Mouse (Mus musculus): ENCODE measurements at regions not wholly inside any gene's neighbourhood (a gene's known extent, or its start where the extent isn't known, plus 50 kb on each side); places are given as distances from the start of the nearest gene placed in this dataset.

GRCm38 (mm10) chr14:36485499-36485898 is 390.8 kb downstream of the 4930474N05Rik start:
- TF ChIP-seq CTCF (IDR thresholded peaks at IDR 0.05; ENCODE audit: low read depth) (no peak), EP300 (optimal IDR thresholded peaks at IDR 0.05) (no peak)
- Histone ChIP-seq H3K4me2 (replicated peaks; ENCODE audit: low read depth) (no peak overlapping the region), H3K9ac (ENCODE audit: low read length) (no peak overlapping the region), H3K4me1 (replicated peaks; ENCODE audit: control insufficient read depth, insufficient read depth) (no peaks in the 10 kb centered on the region), H3K36me3 (ENCODE audit: control insufficient read depth, insufficient read depth, low read length) (no peaks in the 10 kb centered on the region), H3K9me3 (ENCODE audit: control insufficient read depth, low read length) (no peaks in the 10 kb centered on the region), H3K27ac (replicated peaks) (no peak overlapping the region), H3K27me3 (ENCODE audit: control insufficient read depth, insufficient read depth, low read length) (no peaks in the 10 kb centered on the region), H3K4me3 (ENCODE audit: low read depth, low read length) (no peak overlapping the region)
- ATAC-seq (ENCODE audit: low FRiP score, low TSS enrichment) (no peak), DNase-seq (ENCODE audit: low spot score) (no peak)

DNA sequence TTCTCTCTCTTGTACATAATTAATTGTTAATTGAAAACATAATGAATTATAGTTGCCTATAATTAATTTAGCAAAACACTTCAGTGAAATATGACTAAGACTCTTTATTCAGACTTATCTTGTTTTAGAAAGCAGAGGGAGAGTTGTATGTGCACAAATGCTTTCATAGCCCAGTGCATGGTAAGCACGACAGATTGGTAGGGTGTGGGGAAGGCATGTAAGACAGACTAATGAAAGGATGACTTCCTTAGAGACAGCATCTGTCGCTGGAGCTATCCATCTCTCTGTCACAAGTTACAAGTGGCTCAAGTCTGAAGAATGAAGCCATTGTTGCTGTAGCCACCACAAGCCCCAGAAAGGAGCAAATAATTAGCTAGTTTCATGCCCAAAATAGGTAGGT is 376.9 kb downstream of the 4930474N05Rik start:
- Histone ChIP-seq H3K4me2 (replicated peaks; ENCODE audit: low read depth) (no peak overlapping the region), H3K9ac (ENCODE audit: low read length) (no peak overlapping the region), H3K4me1 (replicated peaks; ENCODE audit: control insufficient read depth, insufficient read depth) (no peaks in the 10 kb centered on the region), H3K27me3 (ENCODE audit: control insufficient read depth, insufficient read depth, low read length) (no peaks in the 10 kb centered on the region), H3K27ac (replicated peaks) (no peak overlapping the region), H3K4me3 (ENCODE audit: low read depth, low read length) (no peak overlapping the region), H3K9me3 (ENCODE audit: control insufficient read depth, low read length) (no peaks in the 10 kb centered on the region), H3K36me3 (ENCODE audit: control insufficient read depth, insufficient read depth, low read length) (no peaks in the 10 kb centered on the region)
- no peak for ATAC-seq (ENCODE audit: low FRiP score, low TSS enrichment)
- 61% methylated on average over 2 of the region's 2 CpGs for WGBS
- DNase-seq (ENCODE audit: low spot score): no peak
- TF ChIP-seq EP300 (optimal IDR thresholded peaks at IDR 0.05): no peak
- TF ChIP-seq CTCF (IDR thresholded peaks at IDR 0.05; ENCODE audit: low read depth): no peak

DNA sequence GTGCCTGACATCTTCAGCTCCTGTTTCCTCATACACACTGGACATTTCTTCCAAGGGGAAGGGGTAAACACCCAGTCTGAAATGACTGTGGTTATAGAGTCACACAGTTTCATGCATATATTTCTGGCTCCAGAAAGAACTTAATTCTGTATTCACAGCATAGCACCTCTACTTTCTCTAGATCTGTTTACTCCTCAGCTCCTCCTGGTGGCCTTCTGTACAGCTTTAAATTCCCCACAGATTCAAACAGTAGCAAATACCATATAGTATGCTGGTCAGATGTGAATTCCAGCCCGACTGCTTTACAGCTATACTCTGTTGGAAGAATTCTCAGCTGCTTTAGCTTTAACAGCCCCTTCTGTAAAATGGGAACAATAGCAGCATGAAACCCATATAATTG is 375.6 kb downstream of the 4930474N05Rik start:
- 61% methylated on average over 1 of the region's 1 CpGs for WGBS
- Histone ChIP-seq H3K27ac (replicated peaks) (no peak overlapping the region), H3K9ac (ENCODE audit: low read length) (no peak overlapping the region), H3K4me1 (replicated peaks; ENCODE audit: control insufficient read depth, insufficient read depth) (no peaks in the 10 kb centered on the region), H3K9me3 (ENCODE audit: control insufficient read depth, low read length) (no peaks in the 10 kb centered on the region), H3K4me3 (ENCODE audit: low read depth, low read length) (no peak overlapping the region), H3K27me3 (ENCODE audit: control insufficient read depth, insufficient read depth, low read length) (no peaks in the 10 kb centered on the region), H3K4me2 (replicated peaks; ENCODE audit: low read depth) (no peak overlapping the region), H3K36me3 (ENCODE audit: control insufficient read depth, insufficient read depth, low read length) (no peaks in the 10 kb centered on the region)
- TF ChIP-seq CTCF (IDR thresholded peaks at IDR 0.05; ENCODE audit: low read depth) (no peak), EP300 (optimal IDR thresholded peaks at IDR 0.05) (no peak)
- ATAC-seq (ENCODE audit: low FRiP score, low TSS enrichment) (no peak), DNase-seq (ENCODE audit: low spot score) (no peak)

- Histone ChIP-seq H3K9ac (ENCODE audit: low read length) (no peak overlapping the region), H3K4me2 (replicated peaks; ENCODE audit: low read depth) (no peak overlapping the region), H3K4me3 (ENCODE audit: low read depth, low read length) (no peak overlapping the region), H3K36me3 (ENCODE audit: control insufficient read depth, insufficient read depth, low read length) (no peaks in the 10 kb centered on the region), H3K4me1 (replicated peaks; ENCODE audit: control insufficient read depth, insufficient read depth) (no peaks in the 10 kb centered on the region), H3K27ac (replicated peaks) (no peak overlapping the region), H3K27me3 (ENCODE audit: control insufficient read depth, insufficient read depth, low read length) (no peaks in the 10 kb centered on the region), H3K9me3 (ENCODE audit: control insufficient read depth, low read length) (no peaks in the 10 kb centered on the region)
- TF ChIP-seq EP300 (optimal IDR thresholded peaks at IDR 0.05) (no peak), CTCF (IDR thresholded peaks at IDR 0.05; ENCODE audit: low read depth) (no peak)
- DNase-seq (ENCODE audit: low spot score) (no peak), ATAC-seq (ENCODE audit: low FRiP score, low TSS enrichment) (no peak)
- 81% methylated on average over 1 of the region's 1 CpGs for WGBS
Measured at GRCm38 (mm10) chr14:36453049-36453448, 358.3 kb downstream of the 4930474N05Rik start.

GRCm38 (mm10) chr14:36450126-36450525 is 355.4 kb downstream of the 4930474N05Rik start:
- DNase-seq (ENCODE audit: low spot score) (no peak), ATAC-seq (ENCODE audit: low FRiP score, low TSS enrichment) (no peak)
- TF ChIP-seq EP300 (optimal IDR thresholded peaks at IDR 0.05) (no peak), CTCF (IDR thresholded peaks at IDR 0.05; ENCODE audit: low read depth) (no peak)
- Histone ChIP-seq H3K9me3 (ENCODE audit: control insufficient read depth, low read length) (no peaks in the 10 kb centered on the region), H3K36me3 (ENCODE audit: control insufficient read depth, insufficient read depth, low read length) (no peaks in the 10 kb centered on the region), H3K27me3 (ENCODE audit: control insufficient read depth, insufficient read depth, low read length) (no peaks in the 10 kb centered on the region), H3K4me2 (replicated peaks; ENCODE audit: low read depth) (no peak overlapping the region), H3K9ac (ENCODE audit: low read length) (no peak overlapping the region), H3K4me1 (replicated peaks; ENCODE audit: control insufficient read depth, insufficient read depth) (no peaks in the 10 kb centered on the region), H3K27ac (replicated peaks) (no peak overlapping the region), H3K4me3 (ENCODE audit: low read depth, low read length) (no peak overlapping the region)

GRCm38 (mm10) chr14:36414656-36415273 is 320.0 kb downstream of the 4930474N05Rik start:
- TF ChIP-seq CTCF (IDR thresholded peaks at IDR 0.05; ENCODE audit: low read depth) (no peak), EP300 (optimal IDR thresholded peaks at IDR 0.05) (no peak)
- ATAC-seq (ENCODE audit: low FRiP score, low TSS enrichment) (no peak), DNase-seq (ENCODE audit: low spot score) (no peak)
- no peaks in the 10 kb centered on the region for H3K9me3 ChIP-seq (ENCODE audit: control insufficient read depth, low read length)
- H3K27ac ChIP-seq (replicated peaks): no peak overlapping the region
- no peaks in the 10 kb centered on the region for H3K36me3 ChIP-seq (ENCODE audit: control insufficient read depth, insufficient read depth, low read length)
- H3K9ac ChIP-seq (ENCODE audit: low read length): no peak overlapping the region
- H3K4me1 ChIP-seq (replicated peaks; ENCODE audit: control insufficient read depth, insufficient read depth): no peaks in the 10 kb centered on the region
- WGBS: 77% methylated on average over 3 of the region's 3 CpGs
- no peak overlapping the region for H3K4me3 ChIP-seq (ENCODE audit: low read depth, low read length)
- no peaks in the 10 kb centered on the region for H3K27me3 ChIP-seq (ENCODE audit: control insufficient read depth, insufficient read depth, low read length)
- no peak overlapping the region for H3K4me2 ChIP-seq (replicated peaks; ENCODE audit: low read depth)

Measured in stomach, postnatal 0 days (tissue).